Mouse (Mus musculus) thymus, adult 2 months (tissue): ENCODE measurements around the gene Cdcp2.

ENCODE experiments used
- CTCF ChIP-seq: fragments of 200-500 bp; IDR thresholded peaks from 2 replicates; pipeline ENCODE4 v1.5.1; 2012; ENCODE audit warnings: mild to moderate bottlenecking, control low read depth, low read length, moderate library complexity, borderline replicate concordance; ENCODE audit not compliant: control insufficient read depth, poor library complexity, insufficient read depth; ENCODE audit errors: extremely low read depth
- POLR2A ChIP-seq: fragments of 200-500 bp; IDR thresholded peaks from 2 replicates; pipeline ENCODE4 v1.6.1; 2012; ENCODE audit warnings: mild to moderate bottlenecking, low read length, control low read depth, moderate library complexity; ENCODE audit not compliant: control insufficient read depth, poor library complexity, insufficient read depth; ENCODE audit errors: extremely low read depth

DNA sequence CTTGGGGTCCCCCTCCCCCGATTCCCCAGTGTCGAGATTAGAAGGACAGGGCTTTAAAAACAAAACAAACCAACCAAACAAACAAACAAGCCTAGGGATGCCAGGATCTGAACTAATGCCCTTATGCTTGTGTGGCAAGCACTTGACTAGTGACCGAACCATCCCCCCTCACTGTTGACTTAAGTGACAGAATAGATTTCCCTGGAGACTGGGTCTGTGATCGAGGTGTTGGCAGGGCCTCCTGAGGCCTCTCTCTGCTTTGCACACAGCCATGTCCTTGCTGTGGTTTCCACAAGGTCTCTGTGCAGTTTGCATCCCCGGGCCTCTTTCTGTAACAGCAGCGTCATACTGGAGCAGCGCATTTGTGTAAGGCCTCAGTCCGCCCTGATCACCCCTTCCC, 32.7 kb downstream of the Cdcp2 start:
- TF ChIP-seq CTCF, result no peak
- no peak for TF ChIP-seq POLR2A
